Mouse (Mus musculus): ENCODE data around the gene Chia1. TPM values are rescaled to one million over a fixed set of nuclear protein-coding genes. Genes with fewer than 3 reads are reported as not detected.
"Not testable (repeated sequence)": the region's sequence is repeated elsewhere in the genome, so short reads cannot be mapped to it uniquely, and the experiment has no call there.

Gene Chia1
- under 1 TPM; 0.28 to 0.38 TPM for total RNA-seq (2021)

GRCm38 (mm10) chr3:106112929-106113328 is at the start of gene Chia1:
TSS of gene Chia1 (plus strand) at chr3:106113229.
- DNase-seq = no peak
- intact Hi-C loops (cut with DNase I) = no loop called here

GRCm38 (mm10) chr3:106067707-106068106 is 45.3 kb upstream of the Chia1 start:
- intact Hi-C loops (cut with DNase I); DNase-seq: not testable (repeated sequence)

- DNase-seq = no peak
- intact Hi-C loops (cut with DNase I) = no loop called here
Measured at GRCm38 (mm10) chr3:106070994-106071393, 42.0 kb upstream of the Chia1 start.

- DNase-seq = no peak
- intact Hi-C loops (cut with DNase I) = no loop called here
Measured at GRCm38 (mm10) chr3:106074824-106075223, 38.2 kb upstream of the Chia1 start.

GRCm38 (mm10) chr3:106126999-106127398 is 14.0 kb downstream of the Chia1 start:
- no peak for DNase-seq
- intact Hi-C loops (cut with DNase I) = no loop called here

- no peak for DNase-seq
- intact Hi-C loops (cut with DNase I) = no loop called here
Measured at GRCm38 (mm10) chr3:106128807-106129493, 15.9 kb downstream of the Chia1 start.

GRCm38 (mm10) chr3:106131690-106132089 is 18.7 kb downstream of the Chia1 start:
- DNase-seq = peak; percentile 72
- intact Hi-C loops (cut with DNase I) = no loop called here

GRCm38 (mm10) chr3:106144081-106144480 is 31.1 kb downstream of the Chia1 start:
- no peak for DNase-seq
- intact Hi-C loops (cut with DNase I) = no loop called here

GRCm38 (mm10) chr3:106154413-106154812 is 41.4 kb downstream of the Chia1 start:
- DNase-seq = no peak
- intact Hi-C loops (cut with DNase I) = no loop called here

- no peak for DNase-seq
- intact Hi-C loops (cut with DNase I) = no loop called here
Measured at GRCm38 (mm10) chr3:106167464-106167863, 54.4 kb downstream of the Chia1 start, which contains the start of gene Chil3. TSS of gene Chil3 (minus strand) at chr3:106167564.

GRCm38 (mm10) chr3:106170522-106171053 is 57.6 kb downstream of the Chia1 start:
- no peak for DNase-seq
- intact Hi-C loops (cut with DNase I) = no loop called here

GRCm38 (mm10) chr3:106171135-106171731 is 58.2 kb downstream of the Chia1 start:
- intact Hi-C loops (cut with DNase I) = no loop called here

GRCm38 (mm10) chr3:106172506-106172905 is 59.5 kb downstream of the Chia1 start:
- intact Hi-C loops (cut with DNase I); DNase-seq: not testable (repeated sequence)

More at GRCm38 (mm10) chr3:106171135-106171731, 58.2 kb downstream of the Chia1 start:
- DNase-seq = no peak

- intact Hi-C loops (cut with DNase I) = not testable (repeated sequence)
Measured at GRCm38 (mm10) chr3:106174971-106175370, 61.9 kb downstream of the Chia1 start.

GRCm38 (mm10) chr3:106177509-106178189 is 64.6 kb downstream of the Chia1 start:
- no peak for DNase-seq
- intact Hi-C loops (cut with DNase I) = no loop called here

More at GRCm38 (mm10) chr3:106174971-106175370, 61.9 kb downstream of the Chia1 start:
- DNase-seq = not testable (repeated sequence)

Other genes starting within 250 kb of the Chia1 start
- gene Adora3, start 242.4 kb upstream of the Chia1 start, total RNA-seq (2021) = under 1 TPM; 0.28 to 0.36 TPM
- not detected for gene Tmigd3, start 242.3 kb upstream of the Chia1 start, total RNA-seq (2021)
- gene I830077J02Rik, start 180.6 kb upstream of the Chia1 start, total RNA-seq (2021) = under 1 TPM; 0.56 to 0.64 TPM
- gene Wdr77, start 153.9 kb upstream of the Chia1 start, total RNA-seq (2021) = 10 to 100 TPM; 61.2 to 70.2 TPM
- 100 to 1,000 TPM; 255 TPM for gene Atp5f1, start 153.1 kb upstream of the Chia1 start, total RNA-seq (2021)
- gene Ovgp1, start 139.5 kb upstream of the Chia1 start, total RNA-seq (2021) = 1 to 10 TPM; 3.2 to 3.8 TPM
- gene Pifo, start 98.6 kb upstream of the Chia1 start, total RNA-seq (2021) = under 1 TPM; 0.54 to 0.58 TPM
- not detected for gene Chil5, start 80.4 kb upstream of the Chia1 start, total RNA-seq (2021)
- not detected for gene Chil3, start 54.3 kb downstream of the Chia1 start, total RNA-seq (2021)
- gene Chil4, start 106.3 kb downstream of the Chia1 start, total RNA-seq (2021) = not detected